Mouse (Mus musculus): Measurements from ENCODE around the gene Polr3a. TPM values are rescaled to one million over a fixed set of nuclear protein-coding genes. Genes with fewer than 3 reads are reported as not detected.

Polr3a gene
- polyA plus RNA-seq (2017; shearing (Covaris generic)), result 35.8 TPM

GRCm38 (mm10) chr14:24486773-24487227 is at the start of gene Polr3a, which contains the start of gene Rps24:
Gene Polr3a, minus strand, starts transcription at chr14:24487058.
Gene Rps24, plus strand, starts transcription at chr14:24487125.

Other genes with a start within 250 kb of the Polr3a start
- gene Dlg5, start 241.1 kb downstream of the Polr3a start, polyA plus RNA-seq (2017; shearing (Covaris generic)), result 0.56 TPM
- gene E330034G19Rik, start 193.8 kb downstream of the Polr3a start, polyA plus RNA-seq (2017; shearing (Covaris generic)), result not detected
- gene Rps24, start 67 bp upstream of the Polr3a start, polyA plus RNA-seq (2017; shearing (Covaris generic)), result 1,120 TPM